Mouse (Mus musculus) olfactory bulb, adult 2 months (tissue): Measurements from ENCODE around the gene Vmn2r124. TPM values are rescaled to one million over a fixed set of nuclear protein-coding genes. Genes with fewer than 3 reads are reported as not detected.
"Not testable (repeated sequence)": the region's sequence is repeated elsewhere in the genome, so short reads cannot be mapped to it uniquely, and the experiment has no call there.

Experiments used
- H3K27ac ChIP-seq: fragments of 200-500 bp; 2 replicates; pipeline ENCODE4 v1.5.1; 2012; ENCODE audit warnings: low read depth, low read length; ENCODE audit not compliant: insufficient read depth
- H3K4me1 ChIP-seq: fragments of 200-500 bp; 2 replicates; pipeline ENCODE4 v1.6.1; 2012; ENCODE audit warnings: low read length; ENCODE audit not compliant: control insufficient read depth, insufficient read depth
- H3K4me3 ChIP-seq: fragments of 200-500 bp; 2 replicates; pipeline ENCODE4 v1.5.1; 2012; ENCODE audit warnings: mild to moderate bottlenecking, low read depth, low read length, moderate library complexity; ENCODE audit not compliant: insufficient read depth
- CTCF ChIP-seq: fragments of 200-500 bp; IDR thresholded peaks from 2 replicates; pipeline ENCODE4 v1.5.1; 2012; ENCODE audit warnings: low read depth, mild to moderate bottlenecking, low read length, moderate library complexity; ENCODE audit not compliant: insufficient read depth
- POLR2A ChIP-seq: fragments of 200-500 bp; IDR thresholded peaks from 2 replicates; pipeline ENCODE4 v1.6.1; 2012; ENCODE audit warnings: mild to moderate bottlenecking, low read depth, low read length, moderate library complexity; ENCODE audit not compliant: insufficient read depth
- WGBS: fragments of 180-500 bp; shearing (Covaris S2); methylation state at CpG from one replicate; pipeline ENCODE4 v1.1.7; 2018; 5-methylcytosine and 5-hydroxymethylcytosine counted together
- polyA plus RNA-seq: library from polyadenylated mRNA; stranded (reverse); fragments of >200 nt; gene quantifications from 2 replicates; pipeline ENCODE4 v1.2.4, GENCODE M21; 2012; ENCODE audit warnings: low replicate concordance; ENCODE audit not compliant: missing spikeins, insufficient read depth, insufficient read length

The Vmn2r124 gene
- polyA plus RNA-seq = not detected in 2 replicates

DNA sequence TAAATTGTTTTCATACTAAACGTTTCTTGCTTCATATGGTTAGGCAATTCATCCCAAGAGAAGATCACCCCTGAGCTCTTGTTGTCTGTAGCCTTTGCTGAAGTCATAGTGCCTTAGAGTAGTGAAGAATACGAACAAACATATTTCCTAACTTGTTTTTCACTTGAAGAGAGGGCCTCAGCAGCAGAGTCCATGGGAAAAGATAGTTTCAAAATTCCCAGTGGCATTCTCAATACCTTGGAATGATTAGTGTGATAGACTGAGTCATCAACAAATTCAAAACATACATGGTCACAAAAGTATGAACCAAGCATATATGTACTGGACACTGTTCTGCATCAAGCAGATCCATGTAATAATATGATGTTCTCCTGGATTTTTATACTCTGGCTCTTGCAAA is at the start of gene Vmn2r124:
Gene Vmn2r124, plus strand, starts transcription at position 301 of the 400 bp plus-strand sequence.
- Histone ChIP-seq H3K4me1 (no peaks in the 10 kb centered on the region), H3K4me3 (no peak within 1 kb of the TSS), H3K27ac (no peak within 1 kb of the TSS)
- TF ChIP-seq CTCF (no peak), POLR2A (no peak)
- 39% methylated on average over 2 of the region's 2 CpGs for WGBS

- TF ChIP-seq CTCF (no peak), POLR2A (no peak)
- 98% methylated on average over 1 of the region's 1 CpGs for WGBS
- no peak overlapping the region for H3K27ac ChIP-seq
- H3K4me1 ChIP-seq = no peaks in the 10 kb centered on the region
- no peak overlapping the region for H3K4me3 ChIP-seq
Measured at GRCm38 (mm10) chr17:18004752-18005151, 44.5 kb upstream of the Vmn2r124 start.

- no peak for TF ChIP-seq CTCF
- TF ChIP-seq POLR2A = no peak
- 52% methylated on average over 2 of the region's 2 CpGs for WGBS
- Histone ChIP-seq H3K4me3 (no peak within 1 kb of the TSS), H3K4me1 (no peaks in the 10 kb centered on the region), H3K27ac (no peak within 1 kb of the TSS)
Measured at GRCm38 (mm10) chr17:18021433-18021832, 27.8 kb upstream of the Vmn2r124 start, which contains the start of gene Fpr-rs4. Gene Fpr-rs4, plus strand, starts transcription at chr17:18021733.

DNA sequence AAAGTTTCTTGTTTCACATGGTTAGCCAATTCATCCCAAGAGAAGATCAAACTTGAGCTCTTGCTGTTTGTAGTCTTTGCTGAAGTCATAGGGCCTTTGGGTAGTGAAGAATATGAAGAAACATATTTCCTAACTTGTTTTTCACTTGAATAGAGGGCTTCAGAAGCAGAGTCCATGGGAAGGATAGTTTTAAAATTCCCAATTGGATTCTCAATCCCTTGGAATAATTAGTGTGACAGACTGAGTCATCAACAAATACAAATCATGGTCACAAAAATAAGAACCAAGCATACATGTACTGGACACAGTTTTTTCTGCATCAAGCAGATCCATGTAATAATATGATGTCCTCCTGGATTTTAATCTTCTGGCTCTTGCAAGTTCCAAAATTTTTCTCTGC is 35.5 kb downstream of the Vmn2r124 start, which contains the start of gene Vmn2r91:
Gene Vmn2r91, plus strand, starts transcription at position 301 of the 400 bp plus-strand sequence.
- H3K27ac ChIP-seq, H3K4me1 ChIP-seq, H3K4me3 ChIP-seq: not testable (repeated sequence)

- H3K4me1 ChIP-seq, H3K4me3 ChIP-seq, H3K27ac ChIP-seq: not testable (repeated sequence)
- 51% methylated on average over 1 of the region's 1 CpGs for WGBS
Measured at GRCm38 (mm10) chr17:18095626-18096025, 46.4 kb downstream of the Vmn2r124 start.

DNA sequence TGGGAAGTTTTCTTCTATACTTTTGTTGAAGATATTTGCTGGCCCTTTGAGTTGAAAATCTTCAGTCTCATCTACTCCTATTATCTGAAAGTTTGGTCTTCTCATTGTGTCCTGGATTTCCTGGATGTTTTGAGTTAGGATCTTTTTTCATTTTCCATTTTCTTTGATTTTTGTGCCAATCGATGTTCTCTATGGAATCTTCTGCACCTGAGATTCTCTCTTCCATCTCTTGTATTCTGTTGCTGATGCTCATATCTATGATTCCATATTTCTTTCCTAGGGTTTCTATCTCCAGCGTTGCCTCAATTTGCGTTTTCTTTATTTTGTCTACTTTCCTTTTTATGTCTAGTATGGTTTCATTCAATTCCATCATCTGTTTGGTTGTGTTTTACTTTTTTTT is 53.0 kb downstream of the Vmn2r124 start:
- 94% methylated on average over 3 of the region's 3 CpGs for WGBS
- H3K27ac ChIP-seq, H3K4me3 ChIP-seq, H3K4me1 ChIP-seq: not testable (repeated sequence)

Other genes starting within 250 kb of the Vmn2r124 start
- gene Spaca6, start 222.3 kb upstream of the Vmn2r124 start, polyA plus RNA-seq = not detected in 2 replicates
- gene Has1, start 194.2 kb upstream of the Vmn2r124 start, polyA plus RNA-seq = not detected in 2 replicates
- gene Fpr1, start 165.5 kb upstream of the Vmn2r124 start, polyA plus RNA-seq = not detected in 2 replicates
- gene Fpr2, start 161.6 kb upstream of the Vmn2r124 start, polyA plus RNA-seq = not detected in 2 replicates
- gene Fpr3, start 161.6 kb upstream of the Vmn2r124 start, polyA plus RNA-seq = not detected in 2 replicates
- gene Fpr-rs4, start 27.7 kb upstream of the Vmn2r124 start, polyA plus RNA-seq = not detected in 2 replicates
- not detected in 2 replicates for gene Vmn2r91, start 35.6 kb downstream of the Vmn2r124 start, polyA plus RNA-seq
- not detected in 2 replicates for gene Vmn2r92, start 102.5 kb downstream of the Vmn2r124 start, polyA plus RNA-seq
- not detected in 2 replicates for gene Vmn2r94, start 228.3 kb downstream of the Vmn2r124 start, polyA plus RNA-seq
- not detected in 2 replicates for gene Vmn2r93, start 248.7 kb downstream of the Vmn2r124 start, polyA plus RNA-seq